Mouse (Mus musculus) stomach, postnatal 0 days (tissue): ENCODE results near the gene Cldn7. TPM values are rescaled to one million over a fixed set of nuclear protein-coding genes. Genes with fewer than 3 reads are reported as not detected.

Experiments
- ATAC-seq: fragments of 200-750 bp; cut with Nextera tagmentation; 2 replicates; pipeline ENCODE4 v1.8.0; 2017; ENCODE audit not compliant: low FRiP score, low TSS enrichment
- DNase-seq: peaks from one replicate; pipeline ENCODE4 v3.0.0-alpha.2; 2016; ENCODE audit warnings: low spot score
- H3K27ac ChIP-seq: fragments of 300-500 bp; sonication (generic); replicated peaks from 2 replicates; pipeline ENCODE4 v1.5.1; 2014; ENCODE audit warnings: mild to moderate bottlenecking, control low read depth
- H3K27me3 ChIP-seq: fragments of 300-500 bp; sonication (generic); 2 replicates; pipeline ENCODE4 v1.6.1; 2014; ENCODE audit warnings: low read length; ENCODE audit not compliant: control insufficient read depth, insufficient read depth
- H3K36me3 ChIP-seq: fragments of 300-500 bp; sonication (generic); 2 replicates; pipeline ENCODE4 v1.6.1; 2014; ENCODE audit warnings: low read length, mixed read lengths; ENCODE audit not compliant: control insufficient read depth, insufficient read depth
- H3K4me1 ChIP-seq: fragments of 300-500 bp; sonication (generic); replicated peaks from 2 replicates; pipeline ENCODE4 v1.6.1; 2014; ENCODE audit warnings: antibody characterized with exemption; ENCODE audit not compliant: control insufficient read depth, insufficient read depth
- H3K4me2 ChIP-seq: fragments of 300-500 bp; sonication (generic); replicated peaks from 2 replicates; pipeline ENCODE4 v1.6.1; 2014; ENCODE audit warnings: low read depth, mild to moderate bottlenecking, control low read depth, moderate library complexity
- H3K4me3 ChIP-seq: fragments of 300-500 bp; sonication (generic); 2 replicates; pipeline ENCODE4 v1.5.1; 2014; ENCODE audit warnings: low read depth, low read length, control low read depth
- H3K9ac ChIP-seq: fragments of 300-500 bp; sonication (generic); 2 replicates; pipeline ENCODE4 v1.6.1; 2014; ENCODE audit warnings: mild to moderate bottlenecking, low read length, control low read depth, mixed read lengths
- H3K9me3 ChIP-seq: fragments of 300-500 bp; sonication (generic); 2 replicates; pipeline ENCODE4 v1.6.1; 2016; ENCODE audit warnings: low read length; ENCODE audit not compliant: control insufficient read depth
- CTCF ChIP-seq: IDR thresholded peaks from 2 replicates; pipeline ENCODE4 v1.5.1; 2016; ENCODE audit warnings: antibody characterized with exemption, low read depth, mild to moderate bottlenecking, moderate library complexity
- EP300 ChIP-seq: optimal IDR thresholded peaks from 2 replicates; pipeline ENCODE3; 2016; ENCODE audit warnings: antibody characterized with exemption
- WGBS: fragments of 180-500 bp; shearing (Covaris S2); extraction: QIAGEN DNeasy Blood & Tissue Kit; methylation state at CpG from one replicate; pipeline ENCODE4 v1.1.7; 2014; 5-methylcytosine and 5-hydroxymethylcytosine counted together
- polyA plus RNA-seq: library from polyadenylated mRNA; unstranded; fragments of >200 nt; fragmentation: Nextera tagmentation; extraction: Ambion mirVana; gene quantifications from 2 replicates; pipeline ENCODE4 v1.2.1, GENCODE M21; 2015

Gene Cldn7
- polyA plus RNA-seq, 1 experiment from 2014 or later: 125 TPM

- Histone ChIP-seq H3K4me3 (no peak overlapping the region; the same call in 1 of the 2 replicates), H3K4me2 (peak overlapping the region; percentile 70), H3K9ac (no peak overlapping the region; the same call in 1 of the 2 replicates), H3K27me3 (no peaks in the 10 kb centered on the region), H3K4me1 (no peaks in the 10 kb centered on the region; the same call in 1 of the 2 replicates), H3K36me3 (peaks cover 19% of the 10 kb centered on the region), H3K27ac (0 out of 2 replicates have a peak overlapping the region, but pooled peaks have one; percentile 5), H3K9me3 (no peaks in the 10 kb centered on the region)
- DNase-seq: no peak
- TF ChIP-seq EP300 (no peak), CTCF (no peak)
- no peak for ATAC-seq
- WGBS: 85% methylated on average over 3 of the region's 3 CpGs
These were observed 28.4 kb downstream of the Cldn7 start for GRCm38 (mm10) chr11:69992932-69993331.

DNA sequence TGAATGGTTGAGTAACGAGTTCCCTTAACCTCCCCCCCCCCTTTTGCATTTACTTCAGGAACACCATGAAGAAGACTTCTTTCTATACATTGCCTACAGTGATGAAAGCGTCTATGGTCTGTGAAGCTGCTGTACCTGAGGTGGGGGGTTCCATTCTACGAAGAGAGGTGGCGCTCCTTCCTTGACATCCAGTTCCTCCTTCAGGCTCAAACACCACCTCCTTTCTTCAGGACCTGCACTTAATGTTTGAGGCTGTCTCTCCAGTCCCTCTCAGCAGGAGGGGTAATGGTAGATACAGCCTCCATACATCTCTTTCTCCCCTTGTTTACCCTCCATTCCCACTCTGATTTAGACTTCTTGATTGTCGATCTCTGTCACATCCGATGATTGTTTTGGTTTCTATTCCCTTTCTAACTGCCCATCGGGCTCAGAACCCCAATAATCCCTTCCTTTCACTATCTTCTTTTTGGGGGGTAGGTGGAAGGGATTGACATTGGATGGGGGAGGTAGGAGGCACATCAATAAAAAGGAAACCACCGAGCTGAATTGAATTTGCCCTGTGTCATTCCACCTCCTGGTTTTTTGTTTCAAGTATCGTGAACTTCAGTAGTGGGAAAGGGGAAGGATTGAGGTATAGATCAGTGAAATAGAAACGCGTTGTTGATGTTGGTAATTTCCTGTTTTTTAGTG is 30.0 kb downstream of the Cldn7 start:
- Histone ChIP-seq H3K9me3 (no peaks in the 10 kb centered on the region), H3K27ac (no peak overlapping the region), H3K4me3 (no peak overlapping the region), H3K27me3 (no peaks in the 10 kb centered on the region), H3K36me3 (peaks cover 20% of the 10 kb centered on the region), H3K4me2 (no peak overlapping the region), H3K4me1 (no peaks in the 10 kb centered on the region; the same call in 1 of the 2 replicates), H3K9ac (no peak overlapping the region)
- TF ChIP-seq CTCF (peak; percentile 36; the same call in 1 of the 2 replicates), EP300 (no peak)
- DNase-seq (no peak), ATAC-seq (no peak)
- 80% methylated on average over 11 of the region's 11 CpGs for WGBS

DNA sequence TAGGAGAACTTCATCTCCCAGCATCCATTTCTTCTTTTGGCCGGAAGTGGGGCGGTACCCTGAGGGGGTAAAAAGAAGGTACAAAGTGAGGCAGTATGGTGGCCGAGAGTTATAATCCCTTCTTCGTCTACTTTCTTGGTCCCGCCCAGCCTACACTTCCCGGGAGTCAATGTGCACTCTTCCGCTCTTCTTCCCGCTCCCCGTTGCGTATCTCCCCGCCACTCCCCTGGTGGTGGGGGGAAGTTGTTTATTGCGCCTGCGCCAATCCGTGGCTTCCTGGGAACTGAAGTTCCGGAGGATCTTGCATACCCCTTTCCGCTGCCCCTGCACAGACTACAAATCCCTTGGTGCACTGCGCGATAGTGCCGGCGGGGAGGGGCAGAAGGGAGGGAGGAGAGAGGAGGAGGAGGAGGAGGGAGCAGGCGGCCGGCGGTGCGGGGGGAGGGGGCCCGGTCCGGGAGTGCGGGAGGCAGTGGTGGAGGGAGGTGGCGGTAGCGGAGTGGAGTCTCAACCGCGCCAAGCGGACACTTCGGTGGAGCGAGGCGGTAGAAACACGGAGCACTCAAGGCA is 30.9 kb downstream of the Cldn7 start, which contains the start of gene Phf23:
TSS of gene Phf23 (plus strand) at position 387 of the 570 bp plus-strand sequence.
- Histone ChIP-seq H3K4me2 (peak within 1 kb of the TSS; percentile 69), H3K9ac (peak within 1 kb of the TSS; percentile 90), H3K4me3 (peak within 1 kb of the TSS; percentile 92), H3K4me1 (no peaks in the 10 kb centered on the region; the same call in 1 of the 2 replicates), H3K27me3 (no peaks in the 10 kb centered on the region), H3K36me3 (peaks cover 20% of the 10 kb centered on the region), H3K9me3 (no peaks in the 10 kb centered on the region), H3K27ac (peak within 1 kb of the TSS; percentile 98)
- DNase-seq (peak; percentile 99), ATAC-seq (peak; percentile 85)
- TF ChIP-seq EP300 (peak; percentile 74), CTCF (peak; percentile 70)
- WGBS: under 1% methylated on average over 29 of the region's 36 CpGs

- Histone ChIP-seq H3K9ac (peak overlapping the region; percentile 90), H3K27me3 (no peaks in the 10 kb centered on the region), H3K27ac (peak overlapping the region; percentile 98), H3K4me1 (no peaks in the 10 kb centered on the region; the same call in 1 of the 2 replicates), H3K4me2 (peak overlapping the region; percentile 69), H3K36me3 (peaks cover 20% of the 10 kb centered on the region), H3K9me3 (no peaks in the 10 kb centered on the region), H3K4me3 (peak overlapping the region; percentile 92)
- DNase-seq (peak; percentile 76), ATAC-seq (peak; percentile 0; the same call in 1 of the 2 replicates)
- WGBS: under 1% methylated on average over 55 of the region's 66 CpGs
- no peak for TF ChIP-seq EP300
- TF ChIP-seq CTCF: no peak
These were observed 31.8 kb downstream of the Cldn7 start for GRCm38 (mm10) chr11:69996161-69997061.

- Histone ChIP-seq H3K27ac (peak overlapping the region; percentile 98), H3K9ac (peak overlapping the region; percentile 90), H3K9me3 (no peaks in the 10 kb centered on the region), H3K4me1 (no peaks in the 10 kb centered on the region; the same call in 1 of the 2 replicates), H3K27me3 (no peaks in the 10 kb centered on the region), H3K36me3 (peaks cover 20% of the 10 kb centered on the region), H3K4me2 (peak overlapping the region; percentile 69), H3K4me3 (peak overlapping the region; percentile 92)
- TF ChIP-seq CTCF (no peak), EP300 (no peak)
- DNase-seq: peak; percentile 97
- under 1% methylated on average over 29 of the region's 44 CpGs for WGBS
- peak; percentile 69 for ATAC-seq
These were observed 32.5 kb downstream of the Cldn7 start for GRCm38 (mm10) chr11:69997070-69997509.
